Comparison of ENCODE assay signal across 25 mouse cellular contexts in the genomic region with DNA sequence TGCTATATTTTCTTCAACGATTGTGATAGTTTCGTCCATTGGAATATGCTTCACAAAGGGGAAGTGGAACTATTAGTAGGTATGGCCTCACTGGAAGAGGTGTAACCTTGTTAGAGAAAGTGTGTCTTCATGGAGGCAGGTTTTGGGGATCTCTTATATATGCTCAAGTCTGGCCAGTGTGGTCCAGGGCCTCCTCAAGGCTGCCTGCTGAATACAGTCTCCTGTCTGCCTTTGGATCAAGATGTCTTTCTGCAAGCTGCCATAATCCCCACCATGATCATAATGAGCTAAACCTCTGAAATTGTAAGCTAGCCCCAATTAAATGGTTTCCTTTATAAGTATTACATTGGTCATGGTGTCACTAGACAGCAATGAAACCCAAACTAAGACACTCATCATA.
"Had no signal": no experiment of that assay in that cellular context is flagged by ENCODE, and none has a peak within 500 bp of the region (broad histone marks: within the 10 kb centered on the region; RNA-seq: fewer than 3 reads in every experiment).

No protein-coding gene starts in this region.

- H3K9ac ChIP-seq: heart, embryonic 13.5 days; heart, embryonic 15.5 days; hindbrain, embryonic 13.5 days; hindbrain, embryonic 15.5 days; limb, embryonic 12.5 days had no signal

- ATAC-seq: hindbrain, postnatal 0 days; intestine, embryonic 16.5 days had no signal

- DNase-seq: gastrocnemius, postnatal 14 days; gastrocnemius, postnatal 36 days; heart, adult 11 months; heart, adult 2 months; heart, postnatal 14 days; heart, postnatal 36 days; kidney, adult 11 months; kidney, adult 2 months; kidney, adult 9 months; kidney, postnatal 10 days; kidney, postnatal 25 days; kidney, postnatal 4 days; liver had no signal

- H3K4me2 ChIP-seq: heart, embryonic 11.5 days; heart, embryonic 13.5 days; heart, embryonic 15.5 days; hindbrain, embryonic 13.5 days; hindbrain, embryonic 15.5 days; limb, embryonic 12.5 days; liver, embryonic 11.5 days had no signal

- H3K27ac ChIP-seq: heart, adult 2 months; heart, embryonic 13.5 days; heart, embryonic 15.5 days; hindbrain, embryonic 13.5 days; hindbrain, embryonic 15.5 days; hindbrain, postnatal 0 days; layer of hippocampus, adult 2 months; left cerebral cortex, adult 2 months; limb, embryonic 10.5 days; limb, embryonic 12.5 days had no signal

- H3K4me1 ChIP-seq: heart, embryonic 13.5 days; heart, embryonic 15.5 days; hindbrain, embryonic 13.5 days; hindbrain, embryonic 15.5 days; limb, embryonic 10.5 days; limb, embryonic 12.5 days had no signal

- H3K9me3 ChIP-seq: heart, embryonic 13.5 days; heart, embryonic 15.5 days; hindbrain, embryonic 13.5 days; hindbrain, embryonic 15.5 days; limb, embryonic 10.5 days; limb, embryonic 12.5 days had no signal

- H3K36me3 ChIP-seq: heart, embryonic 13.5 days; heart, embryonic 15.5 days; hindbrain, embryonic 13.5 days; hindbrain, embryonic 15.5 days; limb, embryonic 10.5 days; limb, embryonic 12.5 days had no signal

- H3K27me3 ChIP-seq: heart, embryonic 13.5 days; heart, embryonic 15.5 days; hindbrain, embryonic 13.5 days; hindbrain, embryonic 15.5 days; limb, embryonic 12.5 days had no signal

- H3K4me3 ChIP-seq: heart, adult 2 months; heart, embryonic 13.5 days; heart, embryonic 15.5 days; hindbrain, embryonic 13.5 days; hindbrain, embryonic 15.5 days; layer of hippocampus, adult 2 months; left cerebral cortex, adult 2 months; limb, embryonic 10.5 days; limb, embryonic 12.5 days had no signal
